Mouse (Mus musculus): ENCODE data around the gene Clec2e. TPM values are rescaled to one million over a fixed set of nuclear protein-coding genes. Genes with fewer than 3 reads are reported as not detected.

Clec2e gene
- total RNA-seq, 2 experiments from 2014 or later = not detected

- ATAC-seq (replicated peaks; ENCODE audit: low FRiP score, poor library complexity, severe bottlenecking) = no peak
Observed at GRCm38 (mm10) chr6:129066530-129066929, 34.2 kb downstream of the Clec2e start.

- ATAC-seq (replicated peaks; ENCODE audit: low FRiP score, poor library complexity, severe bottlenecking) = no peak
Observed at GRCm38 (mm10) chr6:129065857-129066256, 34.9 kb downstream of the Clec2e start.

DNA sequence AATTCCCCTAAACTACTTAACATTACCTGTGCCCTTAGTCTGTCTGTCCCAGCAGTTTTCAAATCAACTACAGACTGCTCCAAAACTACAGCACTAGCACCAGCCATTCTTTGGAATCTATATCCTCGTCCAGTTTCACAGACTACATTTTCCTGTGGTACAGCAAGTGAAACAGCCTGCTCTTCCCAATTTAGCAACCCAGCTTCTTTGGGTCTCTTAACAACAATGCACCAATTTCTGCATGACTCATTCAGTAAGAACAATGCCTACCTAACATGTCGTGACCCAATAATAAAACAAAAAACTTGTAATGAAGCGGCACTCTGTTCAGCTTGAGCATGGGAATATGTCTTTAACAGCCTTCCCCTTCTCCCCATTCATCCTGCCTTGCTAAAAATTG is 35.3 kb downstream of the Clec2e start:
- no peak for ATAC-seq (replicated peaks; ENCODE audit: low FRiP score, poor library complexity, severe bottlenecking)

DNA sequence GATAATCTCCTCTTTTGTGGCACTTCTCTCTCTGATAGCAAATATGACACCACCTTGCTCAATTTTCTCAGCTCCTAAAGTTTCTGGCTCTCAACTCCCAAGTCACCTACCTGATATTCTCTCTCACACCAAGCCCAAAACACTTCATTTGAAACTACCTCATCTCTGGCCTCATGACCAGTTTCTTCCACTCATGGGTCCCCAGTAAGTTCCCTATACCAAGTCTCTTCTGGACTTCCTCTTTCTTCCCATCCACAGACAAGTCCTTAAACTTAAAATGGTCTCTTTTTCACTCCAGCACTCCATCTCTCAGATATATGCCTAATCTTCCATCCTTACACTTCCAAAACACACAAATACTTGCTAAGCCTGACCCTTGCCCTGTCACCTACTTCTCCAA is 42.7 kb downstream of the Clec2e start:
- no peak for ATAC-seq (replicated peaks; ENCODE audit: low FRiP score, poor library complexity, severe bottlenecking)

GRCm38 (mm10) chr6:129056237-129056636 is 44.5 kb downstream of the Clec2e start:
- no peak for ATAC-seq (replicated peaks; ENCODE audit: low FRiP score, poor library complexity, severe bottlenecking)

GRCm38 (mm10) chr6:129051731-129052130 is 49.0 kb downstream of the Clec2e start:
- no peak for ATAC-seq (replicated peaks; ENCODE audit: low FRiP score, poor library complexity, severe bottlenecking)

DNA sequence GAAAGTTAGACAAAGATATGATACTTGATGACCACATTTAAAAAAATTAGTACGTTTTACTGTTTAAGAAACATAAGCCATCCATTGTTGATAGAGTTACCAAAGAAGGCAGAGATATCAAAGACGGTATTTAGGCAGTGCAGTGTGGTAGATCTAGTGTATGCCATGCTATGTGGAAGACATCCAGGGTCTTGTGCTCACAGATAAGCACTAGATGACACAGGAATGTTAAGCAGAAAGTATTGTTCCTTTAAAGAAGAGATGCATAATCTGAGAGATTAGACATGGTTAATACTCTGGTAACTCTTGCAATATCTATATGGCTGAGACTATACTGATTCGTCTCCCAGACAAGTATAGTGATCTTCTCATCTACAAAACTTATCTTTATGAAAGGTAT is 49.6 kb downstream of the Clec2e start:
- no peak for ATAC-seq (replicated peaks; ENCODE audit: low FRiP score, poor library complexity, severe bottlenecking)

- ATAC-seq (replicated peaks; ENCODE audit: low FRiP score, poor library complexity, severe bottlenecking) = no peak
Observed at GRCm38 (mm10) chr6:129049596-129050251, 51.0 kb downstream of the Clec2e start.

GRCm38 (mm10) chr6:129048857-129049473 is 51.7 kb downstream of the Clec2e start:
- ATAC-seq (replicated peaks; ENCODE audit: low FRiP score, poor library complexity, severe bottlenecking) = 0 out of 2 replicates have a peak, but pooled peaks have one; percentile 72

DNA sequence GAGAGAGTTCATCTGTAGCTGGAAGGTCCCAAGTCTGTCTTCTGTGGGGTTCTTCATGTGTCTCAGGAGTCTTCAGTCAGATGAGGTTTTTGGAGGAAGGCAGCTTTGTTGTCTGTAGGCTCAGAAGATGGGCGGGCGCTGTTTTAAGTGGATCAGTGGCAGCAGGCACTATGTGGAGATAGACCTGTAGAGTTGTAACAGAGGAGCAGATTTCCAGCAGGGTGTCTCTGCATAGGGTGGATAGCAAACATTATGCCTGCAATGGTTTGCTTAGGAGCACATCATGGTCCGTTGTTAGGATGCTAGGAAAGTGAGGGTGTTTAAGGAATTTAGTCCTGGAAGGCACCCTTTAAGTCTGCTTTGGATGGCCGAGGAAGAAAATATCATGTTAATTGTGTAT is 52.3 kb downstream of the Clec2e start:
- no peak for ATAC-seq (replicated peaks; ENCODE audit: low FRiP score, poor library complexity, severe bottlenecking)

DNA sequence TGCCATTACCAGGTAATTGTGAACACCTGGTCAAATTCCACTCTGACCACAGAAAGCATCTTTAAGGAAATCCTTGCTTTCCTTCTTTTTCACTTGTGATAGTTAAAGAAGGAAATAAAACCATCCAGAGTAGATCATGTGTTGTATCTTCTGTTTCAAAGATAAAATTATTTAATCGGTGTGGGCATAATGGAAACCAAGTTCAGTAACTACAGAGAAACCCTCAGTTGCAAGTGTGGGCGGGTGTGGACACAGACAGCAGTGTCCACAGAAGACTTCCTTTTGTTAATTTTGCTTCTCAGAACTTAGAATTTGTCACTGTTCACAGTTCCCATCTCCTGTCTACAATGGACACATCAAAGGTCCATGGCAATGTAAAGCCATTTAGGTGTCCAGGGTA is 55.1 kb downstream of the Clec2e start, which contains the start of gene Klrb1f:
Klrb1f (plus strand) TSS at position 301 of the 400 bp plus-strand sequence.
- no peak for ATAC-seq (replicated peaks; ENCODE audit: low FRiP score, poor library complexity, severe bottlenecking)

DNA sequence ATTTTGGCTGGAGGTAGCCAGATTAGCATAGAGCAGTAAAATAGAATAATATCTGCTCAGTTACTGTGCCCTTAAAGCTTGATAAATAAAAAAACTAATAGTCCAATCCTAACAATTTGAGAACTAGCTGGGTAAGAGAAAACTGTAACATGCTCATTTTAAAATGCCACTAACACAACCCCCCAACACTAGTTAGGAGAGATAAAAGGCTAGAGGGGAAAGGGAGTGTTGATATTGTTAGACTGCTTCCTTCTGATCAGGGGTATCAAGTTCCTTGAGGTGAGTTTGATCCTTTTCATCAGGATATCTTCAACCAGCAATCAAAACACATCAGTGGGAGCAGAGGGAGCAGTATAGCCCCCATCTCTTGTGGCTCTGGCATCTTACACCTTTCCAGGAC is 58.2 kb downstream of the Clec2e start:
- ATAC-seq (replicated peaks; ENCODE audit: low FRiP score, poor library complexity, severe bottlenecking) = no peak

Other genes with a start within 250 kb of the Clec2e start
- gene Clec2i, start 213.3 kb downstream of the Clec2e start, total RNA-seq (2015; ENCODE audit: low replicate concordance) = 2.7 and 5.4 TPM in 2 replicates
- 3.8 and 4.0 TPM in 2 replicates for gene Clec2i, start 213.3 kb downstream of the Clec2e start, total RNA-seq (2017; ENCODE audit: low replicate concordance)
- 11.3 and 24.5 TPM in 2 replicates for gene BC035044, start 209.8 kb downstream of the Clec2e start, total RNA-seq (2015; ENCODE audit: low replicate concordance)
- gene BC035044, start 209.8 kb downstream of the Clec2e start, total RNA-seq (2017; ENCODE audit: low replicate concordance) = 14.5 and 19.4 TPM in 2 replicates
- gene Clec2g, start 166.5 kb downstream of the Clec2e start, total RNA-seq (2015; ENCODE audit: low replicate concordance) = not detected in 2 replicates
- 0.28 TPM in 1 of 2 replicates, not detected in the other for gene Clec2g, start 166.5 kb downstream of the Clec2e start, total RNA-seq (2017; ENCODE audit: low replicate concordance)
- 5.2 and 12.3 TPM in 2 replicates for gene Klrb1f, start 55.0 kb downstream of the Clec2e start, total RNA-seq (2015; ENCODE audit: low replicate concordance)
- 0.84 and 2.5 TPM in 2 replicates for gene Klrb1f, start 55.0 kb downstream of the Clec2e start, total RNA-seq (2017; ENCODE audit: low replicate concordance)
- gene Clec2d, start 79.7 kb upstream of the Clec2e start, total RNA-seq (2015; ENCODE audit: low replicate concordance) = 4.2 and 9.0 TPM in 2 replicates
- 37.6 and 44.3 TPM in 2 replicates for gene Clec2d, start 79.7 kb upstream of the Clec2e start, total RNA-seq (2017; ENCODE audit: low replicate concordance)
- 4.2 and 17.3 TPM in 2 replicates for gene Cd69, start 174.5 kb upstream of the Clec2e start, total RNA-seq (2015; ENCODE audit: low replicate concordance)
- 2.6 and 3.7 TPM in 2 replicates for gene Cd69, start 174.5 kb upstream of the Clec2e start, total RNA-seq (2017; ENCODE audit: low replicate concordance)
- gene 4922502D21Rik, start 230.9 kb upstream of the Clec2e start, total RNA-seq (2015; ENCODE audit: low replicate concordance) = not detected in 2 replicates
- gene 4922502D21Rik, start 230.9 kb upstream of the Clec2e start, total RNA-seq (2017; ENCODE audit: low replicate concordance) = not detected in 2 replicates
- 153 and 181 TPM in 2 replicates for gene Clec12a, start 241.8 kb upstream of the Clec2e start, total RNA-seq (2015; ENCODE audit: low replicate concordance)
- 93.7 and 116 TPM in 2 replicates for gene Clec12a, start 241.8 kb upstream of the Clec2e start, total RNA-seq (2017; ENCODE audit: low replicate concordance)